Mouse (Mus musculus) testis, adult 2 months (tissue): ENCODE measurements around the gene Stpg3.

Experiments used
- CTCF ChIP-seq: fragments of 200-500 bp; IDR thresholded peaks from 2 replicates; pipeline ENCODE4 v1.5.1; 2012; ENCODE audit warnings: low read depth, mild to moderate bottlenecking, inconsistent platforms, low read length, moderate library complexity; ENCODE audit not compliant: control insufficient read depth, insufficient read depth, insufficient replicate concordance
- POLR2A ChIP-seq: fragments of 200-500 bp; IDR thresholded peaks from 2 replicates; pipeline ENCODE4 v1.6.1; 2012; ENCODE audit warnings: low read depth, mild to moderate bottlenecking, inconsistent platforms, low read length, moderate library complexity; ENCODE audit not compliant: control insufficient read depth

- no peak for TF ChIP-seq POLR2A
- no peak for TF ChIP-seq CTCF
These were observed 38.8 kb downstream of the Stpg3 start for GRCm38 (mm10) chr2:25175690-25176078.
